Mouse (Mus musculus) heart, postnatal 4 days (tissue): ENCODE measurements at regions not wholly inside any gene's neighbourhood (a gene's known extent, or its start where the extent isn't known, plus 50 kb on each side); places are given as distances from the start of the nearest gene placed in this dataset.

ENCODE experiments used
- DNase-seq: peaks from one replicate; pipeline ENCODE4 v3.0.0; 2021

- no peak for DNase-seq
Measured at GRCm38 (mm10) chr5:128482617-128483440, 50.0 kb upstream of the Tmem132d start.
